Mouse (Mus musculus): ENCODE data around the gene Ctu2. TPM values are rescaled to one million over a fixed set of nuclear protein-coding genes. Genes with fewer than 3 reads are reported as not detected.

The Ctu2 gene
- polyA plus RNA-seq, 1 experiment from 2014 or later = 26.7 TPM

DNA sequence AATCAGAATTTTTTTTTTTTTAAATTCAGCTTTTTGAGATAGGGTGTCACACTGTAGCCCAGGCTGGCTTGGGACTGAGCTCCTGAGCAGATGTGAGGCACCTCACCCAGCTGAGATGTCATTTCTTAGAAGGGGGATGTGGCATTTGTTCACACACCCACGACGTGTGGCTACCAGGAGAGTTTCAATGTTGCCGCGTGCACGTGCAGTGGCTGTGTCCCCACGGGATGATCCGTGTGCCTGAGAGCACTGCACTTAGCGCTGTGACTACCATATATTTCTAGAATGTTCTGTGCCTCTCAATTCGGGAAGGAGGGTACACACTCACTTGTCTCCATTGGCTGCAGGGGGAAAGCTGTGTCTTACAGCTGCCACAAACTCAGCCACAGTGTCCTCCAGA is 39.8 kb upstream of the Ctu2 start:
- Histone ChIP-seq H3K4me2 (no peak overlapping the region), H3K9ac (no peak overlapping the region), H3K4me3 (replicated peaks) (no peak overlapping the region), H3K36me3 (peaks cover 52% of the 10 kb centered on the region), H3K4me1 (replicated peaks) (peaks cover 47% of the 10 kb centered on the region), H3K27me3 (peaks cover 13% of the 10 kb centered on the region; the same call in 1 of the 2 replicates), H3K9me3 (replicated peaks) (0 out of 2 replicates have a peak, but pooled peaks cover 4% of the 10 kb centered on the region), H3K27ac (no peak overlapping the region)
- 87% methylated on average over 9 of the region's 9 CpGs for WGBS (ENCODE audit: insufficient replicate concordance)
- ATAC-seq (ENCODE audit: low read depth) (no peak), DNase-seq (no peak)

DNA sequence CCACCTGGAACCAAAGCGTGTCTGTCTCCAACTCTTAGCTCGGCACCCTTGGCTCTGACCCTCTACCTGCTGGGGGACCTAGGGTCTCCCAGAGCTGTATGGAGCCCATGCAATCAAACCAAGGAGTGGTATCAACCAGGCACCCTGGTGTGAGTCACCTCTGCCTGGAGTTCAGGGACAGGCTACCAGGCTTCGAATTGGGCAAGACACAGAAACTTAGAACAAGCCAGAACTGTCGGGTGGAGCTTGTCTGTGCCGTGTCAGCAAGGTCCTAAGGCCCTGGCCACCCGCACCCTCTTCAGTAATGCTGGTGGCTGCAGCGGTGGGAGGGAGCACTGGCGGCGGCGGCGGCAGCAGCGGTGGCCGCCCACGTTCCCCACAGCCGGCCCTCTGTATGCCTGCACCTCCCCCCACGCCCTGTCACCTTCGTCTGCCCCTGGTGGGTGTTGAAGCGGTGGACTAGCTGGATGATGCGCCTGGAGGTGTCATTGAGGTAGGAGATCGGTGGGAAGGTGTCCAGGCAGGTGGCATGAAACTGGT is 39.3 kb upstream of the Ctu2 start:
- Histone ChIP-seq H3K36me3 (peaks cover 52% of the 10 kb centered on the region), H3K9ac (no peak overlapping the region), H3K4me2 (no peak overlapping the region), H3K4me3 (replicated peaks) (no peak overlapping the region), H3K9me3 (replicated peaks) (0 out of 2 replicates have a peak, but pooled peaks cover 4% of the 10 kb centered on the region), H3K27ac (no peak overlapping the region), H3K4me1 (replicated peaks) (peaks cover 42% of the 10 kb centered on the region), H3K27me3 (peaks cover 10% of the 10 kb centered on the region; the same call in 1 of the 2 replicates)
- WGBS (ENCODE audit: insufficient replicate concordance) = 64% methylated on average over 20 of the region's 20 CpGs
- no peak for ATAC-seq (ENCODE audit: low read depth)
- no peak for DNase-seq

DNA sequence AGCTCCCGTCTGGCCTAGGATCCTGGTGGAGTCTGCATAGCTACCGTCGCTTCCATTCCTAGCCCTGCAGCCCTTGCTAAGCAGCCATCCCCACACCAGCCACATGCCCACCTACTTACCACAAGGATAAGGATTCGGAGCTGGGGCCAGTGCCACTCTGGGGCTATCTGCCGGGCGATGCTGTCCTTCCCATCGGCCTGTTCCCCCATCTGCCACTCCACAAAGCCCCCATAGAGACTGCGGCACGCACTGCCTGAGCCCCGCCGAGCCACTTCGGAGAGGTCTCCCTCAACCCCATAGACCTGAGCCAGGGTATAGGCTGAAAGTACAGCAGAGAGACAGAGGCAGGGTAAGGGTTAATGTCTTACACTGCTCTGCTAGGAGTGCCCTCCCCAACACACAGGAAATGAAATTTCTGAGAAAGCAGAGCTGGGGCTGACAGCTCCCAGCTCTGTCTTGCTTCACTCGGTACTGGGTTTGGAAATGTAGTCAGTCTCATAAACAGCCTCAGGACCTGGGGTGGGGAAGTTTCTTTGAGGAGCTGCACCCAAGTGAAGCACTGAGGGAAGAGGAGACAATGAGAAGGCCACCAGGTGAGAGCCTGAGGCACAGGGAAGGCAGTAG is 38.1 kb upstream of the Ctu2 start:
- Histone ChIP-seq H3K4me1 (replicated peaks) (peaks cover 36% of the 10 kb centered on the region), H3K36me3 (peaks cover 52% of the 10 kb centered on the region), H3K4me3 (replicated peaks) (no peak overlapping the region), H3K4me2 (no peak overlapping the region), H3K27ac (no peak overlapping the region), H3K9me3 (replicated peaks) (0 out of 2 replicates have a peak, but pooled peaks cover 4% of the 10 kb centered on the region), H3K27me3 (no peaks in the 10 kb centered on the region), H3K9ac (no peak overlapping the region)
- 76% methylated on average over 13 of the region's 13 CpGs for WGBS (ENCODE audit: insufficient replicate concordance)
- ATAC-seq (ENCODE audit: low read depth) (no peak), DNase-seq (no peak)

DNA sequence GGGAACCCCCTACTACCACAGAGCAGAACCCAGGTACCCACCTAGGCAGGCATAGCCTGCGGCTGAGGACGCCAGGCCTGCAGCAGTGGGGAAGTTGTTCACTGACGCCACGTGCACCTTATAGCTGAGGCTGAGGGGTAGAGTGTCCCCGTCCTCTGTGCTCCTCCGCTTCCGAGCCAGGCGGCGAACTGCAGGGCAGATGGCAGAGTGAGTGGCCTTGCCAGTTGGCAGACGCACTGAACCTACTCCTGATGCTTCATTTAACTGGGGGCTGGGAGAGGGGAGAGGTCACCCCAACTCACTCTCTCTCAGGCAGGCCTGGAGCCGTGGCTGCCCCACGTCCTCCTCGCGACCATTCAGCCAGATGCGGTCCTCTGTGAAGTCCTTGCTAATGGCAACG is 36.6 kb upstream of the Ctu2 start:
- H3K4me1 ChIP-seq (replicated peaks) = peaks cover 38% of the 10 kb centered on the region
- no peaks in the 10 kb centered on the region for H3K27me3 ChIP-seq
- no peak for DNase-seq
- 0 out of 2 replicates have a peak, but pooled peaks cover 4% of the 10 kb centered on the region for H3K9me3 ChIP-seq (replicated peaks)
- H3K36me3 ChIP-seq = peaks cover 47% of the 10 kb centered on the region
- WGBS (ENCODE audit: insufficient replicate concordance) = 89% methylated on average over 16 of the region's 16 CpGs
- no peak overlapping the region for H3K9ac ChIP-seq
- ATAC-seq (ENCODE audit: low read depth) = no peak
- no peak overlapping the region for H3K27ac ChIP-seq
- H3K4me3 ChIP-seq (replicated peaks) = no peak overlapping the region
- no peak overlapping the region for H3K4me2 ChIP-seq

DNA sequence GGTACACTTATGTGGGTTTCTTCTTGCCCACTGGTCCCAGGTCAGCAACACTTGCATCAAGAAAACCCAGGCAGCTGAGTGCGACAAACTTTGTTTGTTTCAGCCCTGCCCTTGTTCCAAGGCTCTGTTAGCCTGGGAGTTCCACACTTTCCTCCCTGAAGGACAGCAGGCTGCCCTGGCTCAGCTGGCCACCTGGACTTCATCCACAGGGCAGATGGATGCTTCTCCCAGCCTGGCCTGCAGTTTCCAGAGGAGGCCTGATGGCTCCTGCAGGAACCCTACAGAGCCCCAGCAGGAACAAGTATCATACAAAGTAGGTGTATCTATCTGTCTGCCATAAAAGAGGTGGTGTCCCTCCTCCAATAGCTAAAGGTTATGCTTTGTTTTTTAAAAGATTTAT is 34.6 kb upstream of the Ctu2 start:
- no peak for ATAC-seq (ENCODE audit: low read depth)
- H3K27ac ChIP-seq = no peak overlapping the region
- H3K9ac ChIP-seq = no peak overlapping the region
- H3K4me3 ChIP-seq (replicated peaks) = no peak overlapping the region
- H3K36me3 ChIP-seq = peaks cover 34% of the 10 kb centered on the region
- H3K27me3 ChIP-seq = no peaks in the 10 kb centered on the region
- no peaks in the 10 kb centered on the region for H3K9me3 ChIP-seq (replicated peaks)
- no peak for DNase-seq
- H3K4me1 ChIP-seq (replicated peaks) = peaks cover 57% of the 10 kb centered on the region
- no peak overlapping the region for H3K4me2 ChIP-seq
- 90% methylated on average over 1 of the region's 1 CpGs for WGBS (ENCODE audit: insufficient replicate concordance)

DNA sequence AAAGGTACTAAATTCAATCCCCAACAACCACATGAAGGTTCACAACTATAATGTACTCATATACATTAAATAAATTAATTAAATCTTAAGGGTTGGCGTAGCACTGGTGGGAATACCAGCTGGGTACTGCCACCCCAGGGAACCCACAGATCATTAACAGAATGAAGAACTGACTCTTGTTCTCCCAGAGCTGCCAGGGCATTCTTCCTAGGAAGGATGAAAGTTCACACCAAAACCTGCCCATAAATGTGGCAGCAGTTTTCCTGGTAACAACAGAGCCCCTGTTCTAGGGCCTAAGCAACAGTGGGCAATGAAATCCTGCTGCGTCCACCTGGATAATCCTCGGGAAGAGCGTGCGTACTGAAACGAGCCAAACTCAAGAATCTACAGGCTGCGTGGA is 33.6 kb upstream of the Ctu2 start:
- 53% methylated on average over 7 of the region's 7 CpGs for WGBS (ENCODE audit: insufficient replicate concordance)
- H3K9ac ChIP-seq = peak overlapping the region; percentile 81
- H3K4me1 ChIP-seq (replicated peaks) = peaks cover 53% of the 10 kb centered on the region
- no peak for ATAC-seq (ENCODE audit: low read depth)
- peak overlapping the region; percentile 29; the same call in 1 of the 2 replicates for H3K27ac ChIP-seq
- H3K4me3 ChIP-seq (replicated peaks) = peak overlapping the region; percentile 66
- peak overlapping the region; percentile 99 for H3K4me2 ChIP-seq
- peaks cover 24% of the 10 kb centered on the region for H3K36me3 ChIP-seq
- peaks cover 8% of the 10 kb centered on the region; the same call in 1 of the 2 replicates for H3K27me3 ChIP-seq
- H3K9me3 ChIP-seq (replicated peaks) = no peaks in the 10 kb centered on the region
- DNase-seq = no peak

DNA sequence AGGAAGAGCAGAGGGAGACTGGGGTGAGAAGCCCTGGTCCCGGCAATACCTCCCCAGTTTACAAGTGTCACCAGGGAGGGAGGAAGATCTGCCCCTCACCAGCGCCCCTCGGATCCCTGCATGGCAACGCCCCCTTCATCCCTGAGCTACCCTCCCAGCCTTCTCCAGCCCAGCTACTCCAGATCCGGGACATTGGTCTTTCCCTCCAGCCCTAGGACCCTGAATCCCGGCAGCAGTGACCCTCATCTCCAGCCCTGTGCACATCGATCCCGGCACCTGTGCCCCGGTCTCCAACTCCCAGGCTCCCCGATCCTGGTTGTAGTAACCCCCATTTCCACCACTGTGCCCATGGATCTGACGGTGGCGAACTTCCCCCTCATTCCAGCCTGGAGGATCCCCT is 33.2 kb upstream of the Ctu2 start:
- H3K36me3 ChIP-seq = peaks cover 20% of the 10 kb centered on the region
- peak overlapping the region; percentile 99 for H3K4me2 ChIP-seq
- WGBS (ENCODE audit: insufficient replicate concordance) = 5% methylated on average over 12 of the region's 12 CpGs
- peaks cover 8% of the 10 kb centered on the region; the same call in 1 of the 2 replicates for H3K27me3 ChIP-seq
- peaks cover 49% of the 10 kb centered on the region for H3K4me1 ChIP-seq (replicated peaks)
- peak overlapping the region; percentile 70 for H3K27ac ChIP-seq
- peak overlapping the region; percentile 81 for H3K9ac ChIP-seq
- DNase-seq = no peak
- H3K4me3 ChIP-seq (replicated peaks) = peak overlapping the region; percentile 66
- H3K9me3 ChIP-seq (replicated peaks) = no peaks in the 10 kb centered on the region
- ATAC-seq (ENCODE audit: low read depth) = no peak

DNA sequence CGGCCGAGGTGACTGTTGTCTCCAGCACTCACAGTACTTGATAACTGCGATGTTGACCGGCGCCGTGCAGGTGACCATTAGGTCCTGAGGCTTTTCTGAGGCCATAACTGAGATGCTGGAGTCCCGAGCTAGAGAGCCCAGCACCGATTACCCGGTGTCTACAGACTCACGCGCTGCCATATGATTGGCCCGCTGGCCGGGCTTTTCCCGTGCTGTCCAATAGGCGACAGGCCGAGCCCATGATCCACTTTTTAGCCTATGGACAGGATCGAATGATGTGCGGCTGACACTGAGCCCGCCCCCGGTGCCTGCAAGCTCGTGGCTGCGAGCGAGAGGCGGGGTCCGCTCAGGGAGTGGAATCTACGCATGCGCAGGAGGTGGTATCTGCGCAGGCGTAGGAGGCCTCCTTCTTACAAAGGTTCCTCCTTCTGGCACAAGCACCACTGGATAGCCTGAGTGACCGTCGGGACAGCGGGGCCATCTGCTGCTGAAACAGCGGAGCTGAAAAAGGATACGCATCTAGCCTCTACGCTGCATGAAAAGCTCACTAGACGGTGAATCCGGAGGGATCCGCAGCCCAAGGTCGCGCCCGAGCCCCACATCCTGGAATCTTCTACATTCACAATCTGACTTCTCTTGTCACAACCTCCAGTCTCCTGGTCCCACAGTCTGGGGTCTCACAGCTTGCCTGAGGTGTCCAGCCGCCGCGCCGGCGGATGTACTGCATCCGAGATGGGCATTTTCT is 32.5 kb upstream of the Ctu2 start, which contains the start of gene Mvd:
Gene Mvd, minus strand, starts transcription at position 161 of the 745 bp plus-strand sequence.
- DNase-seq (peak; percentile 99), ATAC-seq (ENCODE audit: low read depth) (peak; percentile 98)
- under 1% methylated on average over 47 of the region's 47 CpGs for WGBS (ENCODE audit: insufficient replicate concordance)
- Histone ChIP-seq H3K9me3 (replicated peaks) (no peaks in the 10 kb centered on the region), H3K4me1 (replicated peaks) (peaks cover 42% of the 10 kb centered on the region), H3K4me2 (peak within 1 kb of the TSS; percentile 99), H3K9ac (peak within 1 kb of the TSS; percentile 81), H3K27me3 (peaks cover 8% of the 10 kb centered on the region), H3K27ac (peak within 1 kb of the TSS; percentile 80), H3K36me3 (peaks cover 16% of the 10 kb centered on the region), H3K4me3 (replicated peaks) (peak within 1 kb of the TSS; percentile 66)

DNA sequence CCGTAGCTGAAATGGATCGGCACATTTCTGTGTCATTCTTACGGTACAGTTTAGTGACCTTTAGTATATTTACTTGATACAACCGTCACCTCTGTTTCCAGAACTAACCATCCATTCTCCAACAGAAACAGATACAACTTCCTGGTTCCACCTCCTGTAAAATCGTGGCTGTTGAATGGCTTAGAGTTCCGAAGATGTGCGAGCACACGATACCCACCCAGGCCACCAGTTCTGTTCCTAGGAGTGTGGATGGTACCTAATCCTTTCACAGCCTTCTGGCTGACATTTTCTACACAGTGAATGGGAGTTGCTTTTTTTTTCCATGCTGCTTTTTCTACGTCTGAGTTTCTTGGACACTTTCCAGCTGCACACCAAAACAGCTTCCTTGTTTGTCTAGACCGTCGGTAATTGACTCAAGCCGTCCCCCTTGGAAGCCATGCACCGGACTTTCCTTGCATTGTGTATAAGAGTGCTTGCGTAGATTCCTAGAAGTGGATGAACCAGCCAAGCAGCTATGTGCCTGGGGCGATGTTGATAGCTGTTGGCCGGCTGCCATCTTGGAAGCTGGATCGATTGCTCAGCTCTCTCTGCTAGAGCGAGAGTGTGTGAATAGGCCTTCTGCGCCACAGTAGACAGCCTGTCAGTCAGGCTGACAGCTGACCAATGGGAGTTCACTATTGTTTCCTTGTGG is 31.7 kb upstream of the Ctu2 start:
- ATAC-seq (ENCODE audit: low read depth) = no peak
- 17% methylated on average over 19 of the region's 19 CpGs for WGBS (ENCODE audit: insufficient replicate concordance)

DNA sequence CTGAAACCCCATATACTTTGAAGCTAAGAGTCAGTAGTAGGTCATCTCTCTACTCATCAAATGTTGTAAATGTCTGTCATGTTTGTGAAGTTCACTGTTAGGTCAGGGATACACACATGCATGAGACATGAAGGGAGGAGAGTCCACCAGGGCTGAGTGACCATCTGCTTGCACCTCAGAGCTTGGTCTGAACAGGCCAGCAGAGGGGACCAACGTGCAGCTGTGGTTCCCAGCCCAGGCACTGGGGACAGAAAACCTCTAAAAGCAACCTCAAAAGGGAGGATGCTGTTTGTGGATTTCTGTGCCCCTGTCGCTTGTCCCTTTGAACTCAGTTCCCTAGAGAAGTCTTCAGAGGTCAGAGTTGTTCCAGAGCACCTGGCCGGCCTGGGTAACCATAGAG is 30.7 kb upstream of the Ctu2 start:
- no peaks in the 10 kb centered on the region for H3K9me3 ChIP-seq (replicated peaks)
- DNase-seq = no peak
- H3K27ac ChIP-seq = no peak overlapping the region
- WGBS (ENCODE audit: insufficient replicate concordance) = 65% methylated on average over 3 of the region's 3 CpGs
- no peak overlapping the region for H3K4me3 ChIP-seq (replicated peaks)
- H3K9ac ChIP-seq = no peak overlapping the region
- H3K4me1 ChIP-seq (replicated peaks) = peaks cover 32% of the 10 kb centered on the region
- no peak for ATAC-seq (ENCODE audit: low read depth)
- H3K36me3 ChIP-seq = no peaks in the 10 kb centered on the region
- 0 out of 2 replicates have a peak overlapping the region, but pooled peaks have one; percentile 99 for H3K4me2 ChIP-seq
- H3K27me3 ChIP-seq = peaks cover 13% of the 10 kb centered on the region

More for the DNA sequence above, 31.7 kb upstream of the Ctu2 start:
- Histone ChIP-seq H3K4me3 (replicated peaks) (peak overlapping the region; percentile 66), H3K4me1 (replicated peaks) (peaks cover 37% of the 10 kb centered on the region), H3K9me3 (replicated peaks) (no peaks in the 10 kb centered on the region), H3K36me3 (peaks cover 8% of the 10 kb centered on the region), H3K27me3 (peaks cover 13% of the 10 kb centered on the region), H3K4me2 (peak overlapping the region; percentile 99), H3K27ac (peak overlapping the region; percentile 80), H3K9ac (peak overlapping the region; percentile 77)
- peak; percentile 43 for DNase-seq

All from liver, embryonic 13.5 days (tissue).